Mouse (Mus musculus) heart, embryonic 11.5 days (tissue): Measurements from ENCODE around the gene Gltpd2. TPM values are rescaled to one million over a fixed set of nuclear protein-coding genes. Genes with fewer than 3 reads are reported as not detected.

ENCODE experiments used
- ATAC-seq: fragments of 200-750 bp; cut with Nextera tagmentation; replicated peaks from 2 replicates; pipeline ENCODE4 v1.8.0; 2017; ENCODE audit warnings: moderate library complexity; ENCODE audit not compliant: insufficient number of reproducible peaks, low FRiP score, low TSS enrichment
- H3K27ac ChIP-seq: fragments of 300-500 bp; sonication (generic); 2 replicates; pipeline ENCODE4 v1.5.1; 2014; ENCODE audit warnings: mild to moderate bottlenecking, low read depth, low read length
- H3K27me3 ChIP-seq: fragments of 300-500 bp; sonication (generic); 2 replicates; pipeline ENCODE4 v1.6.1; 2014; ENCODE audit warnings: mild to moderate bottlenecking, low read length, mixed read lengths; ENCODE audit not compliant: control insufficient read depth, insufficient read depth
- H3K36me3 ChIP-seq: fragments of 300-500 bp; sonication (generic); 2 replicates; pipeline ENCODE4 v1.6.1; 2014; ENCODE audit warnings: mild to moderate bottlenecking, low read length, moderate library complexity, mixed read lengths; ENCODE audit not compliant: control insufficient read depth, insufficient read depth
- H3K4me1 ChIP-seq: fragments of 300-500 bp; sonication (generic); 2 replicates; pipeline ENCODE4 v1.6.1; 2014; ENCODE audit warnings: low read length; ENCODE audit not compliant: control insufficient read depth, insufficient read depth
- H3K4me2 ChIP-seq: fragments of 300-500 bp; sonication (generic); 2 replicates; pipeline ENCODE4 v1.6.1; 2014; ENCODE audit warnings: mild to moderate bottlenecking, moderate library complexity
- H3K4me3 ChIP-seq: fragments of 300-500 bp; sonication (generic); 2 replicates; pipeline ENCODE4 v1.5.1; 2014; ENCODE audit warnings: low read depth, low read length
- H3K9ac ChIP-seq: fragments of 300-500 bp; sonication (generic); 2 replicates; pipeline ENCODE4 v1.6.1; 2014; ENCODE audit warnings: mild to moderate bottlenecking, low read depth, low read length, moderate library complexity
- H3K9me3 ChIP-seq: fragments of 300-500 bp; sonication (generic); replicated peaks from 2 replicates; pipeline ENCODE4 v1.6.1; 2016; ENCODE audit warnings: low read length; ENCODE audit not compliant: control insufficient read depth
- WGBS: fragments of 180-500 bp; shearing (Covaris S2); extraction: QIAGEN DNeasy Blood & Tissue Kit; methylation state at CpG from one replicate; pipeline ENCODE4 v1.1.7; 2014; ENCODE audit not compliant: insufficient replicate concordance; 5-methylcytosine and 5-hydroxymethylcytosine counted together
- polyA plus RNA-seq: library from polyadenylated mRNA; unstranded; fragments of >200 nt; fragmentation: Nextera tagmentation; extraction: Ambion mirVana; gene quantifications from 2 replicates; pipeline ENCODE4 v1.2.1, GENCODE M21; 2014

Gene Gltpd2
- polyA plus RNA-seq, 1 experiment from 2014 or later = 0.84 TPM

DNA sequence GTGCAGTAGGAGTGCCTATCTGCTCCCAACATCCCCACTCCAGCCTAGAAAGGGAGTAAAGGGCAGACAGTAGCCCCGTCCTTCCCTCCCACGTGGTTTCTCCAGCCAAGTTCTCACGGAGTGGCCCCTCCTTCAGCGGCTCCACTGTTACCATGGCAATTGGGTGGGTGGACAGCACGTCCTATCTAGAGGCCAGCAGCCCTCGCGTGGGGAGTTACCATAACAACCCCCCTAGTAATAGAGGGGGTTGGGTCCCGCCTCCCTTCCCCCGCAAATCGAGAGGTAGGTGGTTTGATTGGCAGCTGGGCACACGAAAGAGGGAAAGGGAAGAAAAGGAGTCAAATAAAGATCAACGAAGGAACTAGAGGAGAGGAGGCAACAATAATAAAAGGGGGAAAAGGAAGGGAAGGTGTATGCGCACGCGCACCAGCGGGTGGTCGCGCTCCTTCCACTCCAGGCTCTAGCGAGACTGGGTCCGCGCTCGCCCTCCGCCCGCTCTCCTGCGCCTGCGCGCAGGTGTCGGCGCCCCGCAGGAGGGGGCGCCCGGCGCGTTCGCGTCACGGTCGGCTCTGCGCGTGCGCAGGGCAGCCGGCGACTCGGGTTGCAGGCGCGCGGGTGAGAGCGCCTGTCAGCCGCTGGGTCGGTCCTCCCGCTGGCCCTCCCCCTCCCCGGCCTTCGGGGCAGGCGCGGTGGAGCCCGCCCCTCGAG lies 43.4 kb downstream of the Gltpd2 start, which contains the start of gene Mink1:
Mink1 (plus strand) TSS at position 595 of the 708 bp plus-strand sequence.
- Histone ChIP-seq H3K9me3 (no peaks in the 10 kb centered on the region), H3K9ac (peak within 1 kb of the TSS; percentile 90), H3K27ac (peak within 1 kb of the TSS; percentile 86), H3K4me3 (peak within 1 kb of the TSS; percentile 92), H3K36me3 (peaks cover 4% of the 10 kb centered on the region), H3K27me3 (no peaks in the 10 kb centered on the region), H3K4me2 (peak within 1 kb of the TSS; percentile 76), H3K4me1 (peaks cover 10% of the 10 kb centered on the region)
- under 1% methylated on average over 55 of the region's 57 CpGs for WGBS
- peak; percentile 90 for ATAC-seq

DNA sequence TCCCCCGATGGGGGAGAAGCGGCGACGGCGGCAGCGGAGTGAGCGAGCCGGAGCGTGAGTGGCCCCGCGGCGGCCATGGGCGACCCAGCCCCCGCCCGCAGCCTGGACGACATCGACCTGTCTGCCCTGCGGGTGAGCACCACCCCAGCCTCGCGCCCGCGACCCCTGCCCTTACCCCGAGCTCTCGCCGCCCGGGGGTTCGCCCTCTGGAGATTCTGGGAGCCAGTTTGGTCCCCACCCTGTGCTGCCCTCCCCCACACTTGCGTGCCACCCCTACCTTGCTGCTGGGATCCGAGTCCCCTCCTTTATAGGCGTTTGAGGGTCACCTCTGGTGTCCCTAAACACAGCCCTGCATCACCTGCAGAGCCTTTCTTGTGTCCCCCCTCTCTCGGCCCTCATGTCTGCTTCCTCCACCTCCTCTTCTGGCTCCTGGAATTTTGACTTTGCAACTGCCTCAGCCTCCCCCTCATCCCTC lies 44.0 kb downstream of the Gltpd2 start:
- 0% methylated on average over 25 of the region's 31 CpGs for WGBS
- Histone ChIP-seq H3K4me1 (peaks cover 10% of the 10 kb centered on the region), H3K9me3 (no peaks in the 10 kb centered on the region), H3K4me3 (peak overlapping the region; percentile 92), H3K9ac (peak overlapping the region; percentile 90), H3K27me3 (no peaks in the 10 kb centered on the region), H3K36me3 (no peaks in the 10 kb centered on the region), H3K4me2 (peak overlapping the region; percentile 76), H3K27ac (peak overlapping the region; percentile 86)
- no peak; the same call in 1 of the 2 replicates for ATAC-seq

DNA sequence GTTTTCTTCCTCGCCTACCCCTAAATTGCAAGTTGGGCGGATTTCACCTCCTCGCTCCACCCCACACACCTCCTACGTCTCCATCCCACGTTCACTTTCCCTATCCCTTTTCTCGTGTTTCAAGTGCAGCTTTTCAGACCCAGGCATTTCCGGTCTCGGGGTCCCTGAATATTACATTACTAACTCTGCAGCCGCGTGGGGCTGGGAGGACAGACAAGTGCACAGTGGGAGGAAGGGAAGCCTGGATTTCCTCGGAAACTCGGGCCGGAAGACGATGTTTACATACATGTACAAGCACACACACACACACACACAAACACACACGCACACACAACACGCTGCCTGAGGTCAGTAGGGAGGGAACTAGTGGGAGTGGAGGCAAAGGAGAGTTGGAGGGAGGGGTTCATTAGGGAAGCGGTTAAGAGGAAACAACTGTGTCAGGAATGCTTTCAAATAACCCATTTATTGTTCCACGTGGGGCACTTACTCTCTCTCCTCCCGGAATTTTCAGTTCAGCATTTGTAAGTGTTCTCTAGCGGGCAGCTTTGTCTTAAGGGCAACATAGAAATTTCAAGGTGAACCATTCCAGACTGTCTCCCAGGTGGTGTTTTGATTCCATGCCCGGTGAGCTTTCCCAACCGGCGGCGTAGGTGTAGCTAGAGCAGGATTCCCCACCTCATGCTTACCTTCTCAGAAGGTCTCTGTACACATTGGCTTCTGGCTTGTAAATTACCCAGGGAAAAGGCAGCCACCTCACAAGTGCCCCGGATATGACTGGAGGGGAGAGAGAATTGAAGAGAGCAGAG lies 44.7 kb downstream of the Gltpd2 start:
- H3K9ac ChIP-seq = peak overlapping the region; percentile 90
- H3K36me3 ChIP-seq = no peaks in the 10 kb centered on the region
- H3K9me3 ChIP-seq = no peaks in the 10 kb centered on the region
- no peaks in the 10 kb centered on the region for H3K27me3 ChIP-seq
- ATAC-seq = no peak
- peak overlapping the region; percentile 76 for H3K4me2 ChIP-seq
- H3K4me3 ChIP-seq = peak overlapping the region; percentile 92
- 2% methylated on average over 25 of the region's 25 CpGs for WGBS
- peak overlapping the region; percentile 86 for H3K27ac ChIP-seq
- H3K4me1 ChIP-seq = peaks cover 10% of the 10 kb centered on the region

DNA sequence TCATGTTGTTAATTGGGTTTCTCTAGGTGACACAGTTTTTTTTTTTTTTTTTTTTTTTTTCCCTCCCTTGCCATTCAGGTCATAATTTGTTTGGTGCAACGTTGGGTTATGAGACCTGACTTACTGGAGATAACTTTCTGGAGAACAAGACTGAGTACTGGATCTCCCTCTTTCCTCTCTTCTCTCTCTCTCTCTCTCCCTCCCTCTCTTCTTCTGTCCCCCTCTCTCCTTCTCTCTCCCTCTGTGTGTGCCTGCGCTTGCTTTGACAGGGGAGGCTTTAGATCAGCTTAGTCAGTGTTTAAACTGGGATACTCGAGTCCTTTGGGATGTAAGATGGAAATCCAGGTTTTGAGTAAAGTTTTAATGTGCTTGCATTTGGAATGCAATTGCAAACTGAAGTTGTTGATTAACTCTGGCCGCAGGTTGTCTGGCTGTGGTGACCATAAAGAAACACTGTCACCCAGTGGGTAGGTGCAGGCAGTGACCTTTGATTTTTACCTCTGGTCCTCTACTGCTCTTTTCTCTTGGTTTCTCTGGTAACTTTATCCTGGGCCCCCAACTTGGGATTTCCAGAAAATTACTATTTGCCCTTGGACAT lies 45.4 kb downstream of the Gltpd2 start:
- no peak overlapping the region for H3K27ac ChIP-seq
- WGBS = 43% methylated on average over 4 of the region's 4 CpGs

DNA sequence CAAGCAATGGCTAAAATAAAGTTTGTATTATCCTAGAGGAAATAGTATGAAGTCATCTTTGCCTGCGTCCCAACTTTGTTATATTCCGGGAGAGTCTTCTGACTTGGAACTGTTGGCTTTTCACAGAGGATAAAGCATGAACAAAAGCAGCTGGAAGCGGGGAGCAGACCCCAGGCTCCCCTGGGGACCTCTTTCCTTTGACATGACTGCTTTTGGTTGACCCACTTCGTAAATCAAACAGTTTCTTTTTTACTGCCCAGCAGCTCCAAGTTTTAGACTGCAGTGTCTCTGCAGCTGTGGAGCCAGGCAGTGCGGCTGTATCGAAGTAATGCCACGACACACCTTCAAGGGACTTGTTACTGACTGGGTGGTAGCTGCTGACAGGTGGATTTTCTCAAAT lies 47.6 kb downstream of the Gltpd2 start:
- Histone ChIP-seq H3K9me3 (no peaks in the 10 kb centered on the region), H3K36me3 (no peaks in the 10 kb centered on the region), H3K4me2 (no peak overlapping the region), H3K27me3 (no peaks in the 10 kb centered on the region), H3K27ac (no peak overlapping the region), H3K4me3 (no peak overlapping the region), H3K4me1 (peaks cover 10% of the 10 kb centered on the region), H3K9ac (no peak overlapping the region)
- ATAC-seq = no peak
- 84% methylated on average over 7 of the region's 7 CpGs for WGBS

More for the DNA sequence above, 45.4 kb downstream of the Gltpd2 start:
- H3K27me3 ChIP-seq = no peaks in the 10 kb centered on the region
- no peak for ATAC-seq
- no peaks in the 10 kb centered on the region for H3K36me3 ChIP-seq
- H3K4me2 ChIP-seq = peak overlapping the region; percentile 76
- no peaks in the 10 kb centered on the region for H3K9me3 ChIP-seq
- H3K4me1 ChIP-seq = peaks cover 10% of the 10 kb centered on the region
- peak overlapping the region; percentile 90; the same call in 1 of the 2 replicates for H3K9ac ChIP-seq
- peak overlapping the region; percentile 92 for H3K4me3 ChIP-seq

Other genes starting within 250 kb of the Gltpd2 start
- 0.11 TPM in 1 of 2 replicates, not detected in the other for gene Alox12e, start 196.6 kb upstream of the Gltpd2 start, polyA plus RNA-seq
- gene Alox15, start 167.2 kb upstream of the Gltpd2 start, polyA plus RNA-seq = 0.06 TPM in 1 of 2 replicates, not detected in the other
- gene Pelp1, start 109.2 kb upstream of the Gltpd2 start, polyA plus RNA-seq = 22.1 and 27.5 TPM in 2 replicates
- 11.6 and 12.9 TPM in 2 replicates for gene Arrb2, start 86.6 kb upstream of the Gltpd2 start, polyA plus RNA-seq
- 28.6 and 31.2 TPM in 2 replicates for gene Med11, start 67.3 kb upstream of the Gltpd2 start, polyA plus RNA-seq
- gene Zmynd15, start 59.8 kb upstream of the Gltpd2 start, polyA plus RNA-seq = 1.1 and 1.9 TPM in 2 replicates
- gene Cxcl16, start 59.2 kb upstream of the Gltpd2 start, polyA plus RNA-seq = 6.2 and 7.3 TPM in 2 replicates
- gene Tm4sf5, start 14.0 kb upstream of the Gltpd2 start, polyA plus RNA-seq = 8.2 and 10.3 TPM in 2 replicates
- 0.35 TPM in 1 of 2 replicates, not detected in the other for gene Vmo1, start 4.6 kb upstream of the Gltpd2 start, polyA plus RNA-seq
- 684 and 701 TPM in 2 replicates for gene Psmb6, start 6.2 kb downstream of the Gltpd2 start, polyA plus RNA-seq
- not detected in 2 replicates for gene Gm40193, start 13.7 kb downstream of the Gltpd2 start, polyA plus RNA-seq
- 7.4 and 8.6 TPM in 2 replicates for gene Pld2, start 20.9 kb downstream of the Gltpd2 start, polyA plus RNA-seq
- gene Mink1, start 43.7 kb downstream of the Gltpd2 start, polyA plus RNA-seq = 15.1 and 16.1 TPM in 2 replicates
- gene 4930544D05Rik, start 96.7 kb downstream of the Gltpd2 start, polyA plus RNA-seq = not detected in 2 replicates
- gene Chrne, start 100.0 kb downstream of the Gltpd2 start, polyA plus RNA-seq = not detected in 2 replicates
- 2.6 and 5.4 TPM in 2 replicates for gene Gp1ba, start 119.9 kb downstream of the Gltpd2 start, polyA plus RNA-seq
- gene Rnf167, start 128.0 kb downstream of the Gltpd2 start, polyA plus RNA-seq = 66.8 and 76.9 TPM in 2 replicates
- gene Slc25a11, start 128.3 kb downstream of the Gltpd2 start, polyA plus RNA-seq = 221 and 245 TPM in 2 replicates
- gene Pfn1, start 135.4 kb downstream of the Gltpd2 start, polyA plus RNA-seq = 1,771 and 1,932 TPM in 2 replicates
- gene Eno3, start 138.0 kb downstream of the Gltpd2 start, polyA plus RNA-seq = 272 and 313 TPM in 2 replicates
- gene Spag7, start 150.2 kb downstream of the Gltpd2 start, polyA plus RNA-seq = 187 and 201 TPM in 2 replicates
- 10.6 and 14.4 TPM in 2 replicates for gene Camta2, start 168.9 kb downstream of the Gltpd2 start, polyA plus RNA-seq
- gene Inca1, start 181.0 kb downstream of the Gltpd2 start, polyA plus RNA-seq = 0.89 and 2.2 TPM in 2 replicates
- gene Kif1c, start 181.4 kb downstream of the Gltpd2 start, polyA plus RNA-seq = 9.8 and 11.4 TPM in 2 replicates
- gene Zfp3, start 245.0 kb downstream of the Gltpd2 start, polyA plus RNA-seq = 7.1 and 9.3 TPM in 2 replicates